Mouse (Mus musculus) G1E (cell line): ENCODE data around the gene Frrs1. TPM values are rescaled to one million over a fixed set of nuclear protein-coding genes. Genes with fewer than 3 reads are reported as not detected.

Experiments
- ATAC-seq: 2 replicates; pipeline ENCODE4 v1.8.0; 2016; ENCODE audit warnings: mild to moderate bottlenecking; ENCODE audit not compliant: insufficient number of reproducible peaks, poor library complexity, low FRiP score, severe bottlenecking; ENCODE audit errors: extremely low read depth
- DNase-seq: peaks from one replicate; pipeline ENCODE4 v3.0.0; 2012; ENCODE audit warnings: low spot score
- H3K27me3 ChIP-seq: 2 replicates; pipeline ENCODE4 v1.6.1; 2012; ENCODE audit warnings: mild to moderate bottlenecking, low read length, inconsistent platforms; ENCODE audit not compliant: insufficient read depth
- H3K36me3 ChIP-seq: replicated peaks from 2 replicates; pipeline ENCODE3; 2012; ENCODE audit warnings: mild to moderate bottlenecking, inconsistent platforms
- H3K4me1 ChIP-seq: 2 replicates; pipeline ENCODE4 v1.6.1; 2012; ENCODE audit warnings: low read depth, low read length, inconsistent platforms, mixed read lengths; ENCODE audit not compliant: insufficient read depth
- H3K4me3 ChIP-seq: 2 replicates; pipeline ENCODE4 v1.5.1; 2012; ENCODE audit warnings: low read depth, mild to moderate bottlenecking, inconsistent platforms, low read length, moderate library complexity, mixed read lengths
- H3K9me3 ChIP-seq: replicated peaks from 2 replicates; pipeline ENCODE4 v1.6.1; 2012; ENCODE audit warnings: inconsistent platforms
- CTCF ChIP-seq: IDR thresholded peaks from 2 replicates; pipeline ENCODE4 v1.5.1; 2012; ENCODE audit warnings: low read depth, low read length, inconsistent platforms, mixed read lengths
- GATA1 ChIP-seq: IDR thresholded peaks from 2 replicates; pipeline ENCODE4 v1.6.1; 2012; ENCODE audit warnings: borderline replicate concordance, low read length, inconsistent platforms, mixed read lengths
- GATA2 ChIP-seq: IDR thresholded peaks from 2 replicates; pipeline ENCODE4 v1.6.1; 2012; ENCODE audit warnings: low read depth, low read length, inconsistent platforms, borderline replicate concordance
- POLR2AphosphoS5 ChIP-seq: IDR thresholded peaks from 2 replicates; pipeline ENCODE4 v1.6.1; 2012; ENCODE audit warnings: low read depth, low read length, inconsistent platforms; ENCODE audit not compliant: insufficient replicate concordance
- TAL1 ChIP-seq: conservative IDR thresholded peaks from 2 replicates; pipeline ENCODE4 v1.6.1; 2012; ENCODE audit warnings: low read depth, low read length, inconsistent platforms, mixed read lengths
- polyA plus RNA-seq: library from polyadenylated mRNA; stranded (reverse); fragments of >175 nt; gene quantifications from 2 replicates; pipeline ENCODE4 v1.2.3, GENCODE M21; 2012
- total RNA-seq, 2 experiments: library from RNA; stranded (forward) in 1 of 2; stranded (reverse) in 1 of 2; fragments of 200-1000 nt in 1 of 2; fragments of >200 nt in 1 of 2; fragmentation: Nextera tagmentation in 1 of 2; gene quantifications; 2 replicates each; pipeline ENCODE4 v1.2.3; 2014 to 2017

Frrs1 gene
- total and polyA plus RNA-seq, 3 experiments, result 26.1 to 105 (median 37.1) TPM

DNA sequence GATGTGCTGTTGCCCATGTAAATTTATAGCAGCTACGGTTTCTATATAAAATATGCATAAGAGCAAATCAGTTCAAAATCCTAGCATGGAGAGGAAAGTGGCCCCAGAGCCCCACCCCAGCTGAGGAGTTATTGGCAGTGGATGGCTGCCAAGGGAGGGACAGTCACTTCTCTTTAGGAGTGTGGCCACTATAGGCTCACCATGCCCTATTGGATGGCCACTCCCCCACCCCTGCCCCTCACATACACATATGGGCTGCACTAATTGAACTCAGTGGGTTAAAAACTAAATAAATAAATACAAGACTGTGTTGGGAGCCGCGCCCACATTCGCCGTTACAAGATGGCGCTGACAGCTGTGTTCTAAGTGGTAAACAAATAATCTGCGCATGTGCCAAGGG, 42.0 kb upstream of the Frrs1 start:
- ATAC-seq (no peak), DNase-seq (no peak)
- Histone ChIP-seq H3K36me3 (no peaks in the 10 kb centered on the region), H3K4me3 (no peak overlapping the region), H3K4me1 (peaks cover 8% of the 10 kb centered on the region), H3K9me3 (no peaks in the 10 kb centered on the region), H3K27me3 (peaks cover 22% of the 10 kb centered on the region)
- TF ChIP-seq CTCF (no peak), GATA2 (no peak), POLR2AphosphoS5 (no peak), TAL1 (no peak), GATA1 (no peak)

DNA sequence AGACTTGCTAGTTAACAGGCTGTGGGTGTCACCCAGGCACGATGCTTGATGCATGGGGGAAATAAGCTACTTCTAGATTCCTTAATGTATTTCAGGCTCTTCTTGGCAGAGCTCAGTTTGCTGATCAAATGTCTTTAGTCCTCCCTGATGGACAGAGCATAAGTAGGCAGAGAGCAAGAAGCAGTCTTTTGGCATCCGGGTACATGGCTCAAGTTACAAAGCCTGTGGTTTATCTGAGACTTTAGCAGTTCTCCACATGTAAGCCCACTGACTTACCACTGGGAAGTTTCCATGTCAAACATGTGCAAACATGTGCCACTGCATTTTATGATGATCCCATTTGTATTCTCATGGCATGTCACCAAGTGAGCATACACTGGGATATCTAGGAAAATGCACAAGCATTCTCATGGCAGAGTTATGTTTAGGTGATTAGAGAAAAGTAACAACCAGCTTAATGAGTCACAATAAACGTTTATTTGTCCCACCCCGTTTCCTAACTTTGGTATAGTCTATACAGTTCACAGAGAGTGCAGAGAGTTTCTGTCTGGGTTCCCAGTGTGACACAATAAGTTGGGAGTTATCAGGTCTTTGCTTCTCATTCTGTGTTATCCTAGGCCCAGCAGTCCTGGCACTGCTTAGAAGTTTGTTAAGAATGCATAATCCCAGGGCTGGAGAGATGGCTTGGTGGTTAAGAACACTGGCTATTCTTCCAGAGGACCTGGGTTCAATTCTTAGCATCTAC, 32.6 kb upstream of the Frrs1 start:
- H3K9me3 ChIP-seq, result no peaks in the 10 kb centered on the region
- DNase-seq (no peak), ATAC-seq (no peak)
- H3K4me3 ChIP-seq, result no peak overlapping the region
- no peaks in the 10 kb centered on the region for H3K36me3 ChIP-seq
- no peak for TF ChIP-seq POLR2AphosphoS5
- TF ChIP-seq GATA1, result no peak
- no peak for TF ChIP-seq GATA2
- TF ChIP-seq CTCF, result no peak
- no peak for TF ChIP-seq TAL1
- 0 out of 2 replicates have a peak, but pooled peaks cover 6% of the 10 kb centered on the region for H3K4me1 ChIP-seq
- H3K27me3 ChIP-seq, result peaks cover 18% of the 10 kb centered on the region; the same call in 1 of the 2 replicates

DNA sequence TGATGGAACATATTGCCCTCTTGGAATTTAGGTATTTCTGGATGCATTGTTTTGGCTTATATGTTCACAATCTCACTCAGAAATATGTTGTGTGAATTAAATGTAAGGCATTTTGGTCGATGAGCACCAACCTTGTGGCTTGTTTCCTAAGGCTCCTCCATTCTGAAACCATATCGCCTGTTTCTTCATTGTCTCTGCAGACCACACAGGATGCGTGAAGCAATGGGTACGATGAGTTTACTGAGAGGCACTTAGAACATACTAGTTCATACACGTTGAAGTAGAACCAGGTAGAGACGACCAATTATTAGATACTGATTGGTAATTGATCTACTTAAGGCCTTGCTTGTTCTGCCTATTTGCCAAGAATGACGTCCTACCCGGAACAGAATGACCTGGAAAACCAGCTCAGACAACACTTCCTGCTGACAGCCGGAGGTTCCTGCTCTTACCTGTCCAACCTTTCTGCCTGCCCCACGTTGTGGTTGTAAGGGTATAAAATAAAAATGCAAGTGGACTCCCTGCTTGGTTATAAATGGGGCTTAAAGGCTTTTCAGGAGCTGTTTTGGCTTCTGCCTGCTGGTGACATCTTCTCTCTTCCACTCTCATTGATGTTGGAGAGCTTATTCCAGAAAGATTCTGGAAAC, 29.9 kb upstream of the Frrs1 start:
- TF ChIP-seq GATA1 (no peak), POLR2AphosphoS5 (no peak), GATA2 (no peak), CTCF (no peak), TAL1 (no peak)
- ATAC-seq (no peak), DNase-seq (no peak)
- Histone ChIP-seq H3K9me3 (no peaks in the 10 kb centered on the region), H3K27me3 (peaks cover 18% of the 10 kb centered on the region; the same call in 1 of the 2 replicates), H3K36me3 (no peaks in the 10 kb centered on the region), H3K4me3 (no peak overlapping the region), H3K4me1 (peaks cover 20% of the 10 kb centered on the region)

DNA sequence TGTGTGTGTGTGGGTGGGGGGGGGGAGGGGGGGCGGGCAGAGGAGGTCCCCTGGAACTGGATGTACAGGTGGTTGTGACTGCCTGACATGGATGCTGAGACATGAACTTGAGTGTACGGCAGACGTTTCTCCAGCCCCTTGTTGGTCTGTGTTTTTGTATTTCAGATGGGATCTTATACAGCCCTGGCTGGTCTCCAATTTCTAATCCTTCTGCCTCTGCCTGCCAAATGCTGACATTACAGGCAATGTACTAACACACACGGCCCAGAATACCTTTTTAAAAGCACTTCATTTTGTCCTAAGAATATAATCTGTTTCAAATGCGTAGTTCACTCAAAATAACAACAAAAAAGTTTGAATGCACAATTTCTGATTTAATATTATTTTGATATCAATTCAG, 27.9 kb upstream of the Frrs1 start:
- Histone ChIP-seq H3K27me3 (peaks cover 10% of the 10 kb centered on the region; the same call in 1 of the 2 replicates), H3K9me3 (no peaks in the 10 kb centered on the region), H3K4me1 (peaks cover 26% of the 10 kb centered on the region), H3K4me3 (no peak overlapping the region), H3K36me3 (no peaks in the 10 kb centered on the region)
- no peak for ATAC-seq
- no peak for DNase-seq
- TF ChIP-seq CTCF, result no peak
- no peak for TF ChIP-seq TAL1
- TF ChIP-seq POLR2AphosphoS5, result no peak
- TF ChIP-seq GATA1, result no peak
- TF ChIP-seq GATA2, result no peak

DNA sequence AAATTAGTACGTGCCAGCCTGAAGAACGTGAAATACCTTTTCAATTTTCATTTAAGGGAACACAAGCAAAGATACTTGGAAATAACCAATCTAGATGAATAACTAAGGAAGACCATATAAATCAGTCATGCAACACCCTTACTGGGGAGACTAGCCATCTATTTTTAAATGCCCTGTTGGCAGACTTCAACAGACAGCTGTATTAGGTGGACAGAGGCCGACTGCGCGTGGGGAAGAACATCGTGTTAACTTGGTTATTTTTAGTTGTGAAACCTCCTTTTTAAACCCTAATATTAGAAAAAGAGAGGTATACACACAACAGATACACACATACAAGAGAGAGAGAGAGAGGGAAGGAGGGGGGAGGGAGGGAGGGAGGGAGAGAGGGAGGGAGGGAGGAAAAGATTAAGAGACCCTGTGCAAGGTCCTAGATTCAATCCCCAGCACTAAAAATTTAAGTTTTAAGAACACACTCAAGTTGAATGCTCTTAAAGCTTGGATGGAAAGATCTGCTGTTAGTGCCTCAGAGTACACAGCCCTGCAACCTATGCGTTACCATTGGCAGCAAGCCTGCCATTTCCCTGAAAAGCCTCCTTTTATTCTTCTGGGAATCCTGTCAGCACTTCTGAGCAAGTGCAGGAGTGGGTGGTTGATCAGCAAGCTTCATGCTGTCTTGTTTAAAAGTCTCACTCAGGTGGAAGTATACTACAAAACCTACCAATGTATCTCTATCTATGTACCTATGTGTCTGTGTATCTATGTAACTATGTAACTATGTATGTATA, 26.5 kb upstream of the Frrs1 start:
- DNase-seq, result no peak
- TF ChIP-seq CTCF (no peak), GATA1 (no peak), POLR2AphosphoS5 (no peak), TAL1 (no peak), GATA2 (no peak)
- Histone ChIP-seq H3K9me3 (no peaks in the 10 kb centered on the region), H3K4me3 (no peak overlapping the region), H3K27me3 (peaks cover 6% of the 10 kb centered on the region; the same call in 1 of the 2 replicates), H3K4me1 (peaks cover 34% of the 10 kb centered on the region), H3K36me3 (no peaks in the 10 kb centered on the region)
- ATAC-seq, result no peak

DNA sequence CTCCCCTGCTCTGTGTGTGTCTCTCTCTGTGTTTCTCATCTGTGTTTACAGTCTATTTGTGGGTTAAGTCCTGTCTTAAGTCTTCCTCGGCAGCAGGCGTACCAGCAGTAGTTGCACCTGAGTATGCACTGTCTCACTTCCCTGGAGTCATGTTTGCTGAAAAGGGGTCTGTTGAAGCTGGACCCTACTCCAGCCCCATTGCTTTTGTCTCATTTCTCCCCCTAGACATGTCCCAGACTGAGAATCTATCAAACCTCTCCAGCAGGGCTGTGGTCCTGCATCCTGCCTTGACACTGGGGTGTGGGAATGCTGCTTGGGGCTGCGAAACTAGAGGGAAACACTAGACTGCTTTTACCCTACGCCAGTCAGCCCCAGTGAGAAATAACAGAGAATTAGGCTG, 25.8 kb upstream of the Frrs1 start:
- DNase-seq (no peak), ATAC-seq (no peak)
- Histone ChIP-seq H3K36me3 (no peaks in the 10 kb centered on the region), H3K27me3 (0 out of 2 replicates have a peak, but pooled peaks cover 3% of the 10 kb centered on the region), H3K9me3 (no peaks in the 10 kb centered on the region), H3K4me1 (peaks cover 31% of the 10 kb centered on the region), H3K4me3 (no peak overlapping the region)
- TF ChIP-seq TAL1, result no peak
- TF ChIP-seq CTCF, result no peak
- no peak for TF ChIP-seq POLR2AphosphoS5
- TF ChIP-seq GATA1, result no peak
- TF ChIP-seq GATA2, result no peak
